Mouse (Mus musculus): ENCODE results near the gene Sap30bp.
A peak's percentile ranks its signal among the peaks of the same experiment; 100 is the strongest.

Sap30bp gene

GRCm38 (mm10) chr11:115959018-115959417 lies 25.9 kb downstream of the Sap30bp start:
- DNase-seq = no peak

GRCm38 (mm10) chr11:115962651-115963412 lies 29.8 kb downstream of the Sap30bp start:
- no peak for DNase-seq

- peak; percentile 98 for DNase-seq
Observed at GRCm38 (mm10) chr11:115964977-115965604, 32.0 kb downstream of the Sap30bp start.

- no peak for DNase-seq
Observed at GRCm38 (mm10) chr11:115968731-115969405, 35.8 kb downstream of the Sap30bp start.

- DNase-seq = no peak
Observed at GRCm38 (mm10) chr11:115970006-115970673, 37.1 kb downstream of the Sap30bp start.

- DNase-seq = no peak
Observed at GRCm38 (mm10) chr11:115971016-115971415, 37.9 kb downstream of the Sap30bp start.

GRCm38 (mm10) chr11:115974309-115975082 lies 41.4 kb downstream of the Sap30bp start, which contains the start of gene Itgb4:
Gene Itgb4 (plus strand): TSS chr11:115974709.
- peak; percentile 93 for DNase-seq

GRCm38 (mm10) chr11:115975083-115975420 lies 42.0 kb downstream of the Sap30bp start:
- DNase-seq = no peak

- DNase-seq = no peak
Observed at GRCm38 (mm10) chr11:115975544-115975943, 42.5 kb downstream of the Sap30bp start.

- no peak for DNase-seq
Observed at GRCm38 (mm10) chr11:115982472-115982871, 49.4 kb downstream of the Sap30bp start.

- DNase-seq = no peak
Observed at GRCm38 (mm10) chr11:115983291-115983690, 50.2 kb downstream of the Sap30bp start.

- no peak for DNase-seq
Observed at GRCm38 (mm10) chr11:115989686-115990085, 56.6 kb downstream of the Sap30bp start.

- DNase-seq = no peak
Observed at GRCm38 (mm10) chr11:115992098-115992497, 59.0 kb downstream of the Sap30bp start.

- no peak for DNase-seq
Observed at GRCm38 (mm10) chr11:115995256-115995655, 62.2 kb downstream of the Sap30bp start.

GRCm38 (mm10) chr11:115997047-115997446 lies 64.0 kb downstream of the Sap30bp start:
- no peak for DNase-seq

GRCm38 (mm10) chr11:115997662-115998061 lies 64.6 kb downstream of the Sap30bp start:
- DNase-seq = no peak

- peak; percentile 87 for DNase-seq
Observed at GRCm38 (mm10) chr11:115999027-115999426, 65.9 kb downstream of the Sap30bp start.

- DNase-seq = peak; percentile 93
Observed at GRCm38 (mm10) chr11:115999538-116000143, 66.6 kb downstream of the Sap30bp start.

- peak; percentile 85 for DNase-seq
Observed at GRCm38 (mm10) chr11:116000607-116001006, 67.5 kb downstream of the Sap30bp start.

GRCm38 (mm10) chr11:116001725-116002124 lies 68.6 kb downstream of the Sap30bp start:
- DNase-seq = peak; percentile 88

GRCm38 (mm10) chr11:116002894-116003293 lies 69.8 kb downstream of the Sap30bp start:
- no peak for DNase-seq

All from heart, adult 11 months (tissue).